Mouse (Mus musculus): ENCODE measurements around the gene Fam193b. TPM values are rescaled to one million over a fixed set of nuclear protein-coding genes. Genes with fewer than 3 reads are reported as not detected.
"Not testable (repeated sequence)": the region's sequence is repeated elsewhere in the genome, so short reads cannot be mapped to it uniquely, and the experiment has no call there.

Fam193b gene
- polyA plus RNA-seq, 1 experiment from 2014 or later: 70.7 TPM

DNA sequence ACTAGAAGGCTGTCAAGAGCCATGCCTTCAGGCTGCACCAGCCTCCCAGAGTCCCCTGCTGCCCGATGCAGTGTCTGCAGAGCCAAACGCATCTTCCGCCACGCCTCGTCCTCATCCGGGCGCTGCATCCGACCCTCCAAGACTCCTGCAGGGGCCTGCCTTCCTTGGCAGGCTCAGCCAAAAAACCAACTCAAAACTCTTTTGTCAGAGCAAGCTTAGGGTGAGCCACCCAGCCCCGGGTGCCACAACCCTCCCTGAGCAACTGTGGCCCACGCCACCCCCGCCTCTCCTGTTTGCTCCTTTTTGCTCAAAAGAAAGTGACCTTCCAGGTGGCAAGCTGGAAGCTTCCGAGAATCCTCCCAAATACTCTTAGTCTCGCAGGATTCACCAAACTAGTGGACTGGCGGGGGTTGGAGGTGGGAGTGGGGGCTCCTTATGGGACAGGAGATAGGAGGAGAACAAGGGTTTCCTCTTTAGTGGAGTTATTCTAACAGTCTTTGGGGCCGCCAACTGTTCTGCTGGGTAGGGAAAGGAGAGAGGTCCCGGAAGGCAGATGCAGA is 1.1 kb downstream of the Fam193b start:
- peaks cover 23% of the 10 kb centered on the region for H3K4me1 ChIP-seq
- H3K27me3 ChIP-seq (replicated peaks): no peaks in the 10 kb centered on the region
- no peaks in the 10 kb centered on the region for H3K9me3 ChIP-seq
- no peak for ATAC-seq (ENCODE audit: low FRiP score, low read depth)
- 4% methylated on average over 16 of the region's 16 CpGs for WGBS
- peak overlapping the region; percentile 94 for H3K4me2 ChIP-seq (replicated peaks)
- H3K27ac ChIP-seq: 0 out of 2 replicates have a peak overlapping the region, but pooled peaks have one; percentile 70
- H3K9ac ChIP-seq: peak overlapping the region; percentile 98
- H3K4me3 ChIP-seq: peak overlapping the region; percentile 92
- H3K36me3 ChIP-seq: peaks cover 19% of the 10 kb centered on the region

DNA sequence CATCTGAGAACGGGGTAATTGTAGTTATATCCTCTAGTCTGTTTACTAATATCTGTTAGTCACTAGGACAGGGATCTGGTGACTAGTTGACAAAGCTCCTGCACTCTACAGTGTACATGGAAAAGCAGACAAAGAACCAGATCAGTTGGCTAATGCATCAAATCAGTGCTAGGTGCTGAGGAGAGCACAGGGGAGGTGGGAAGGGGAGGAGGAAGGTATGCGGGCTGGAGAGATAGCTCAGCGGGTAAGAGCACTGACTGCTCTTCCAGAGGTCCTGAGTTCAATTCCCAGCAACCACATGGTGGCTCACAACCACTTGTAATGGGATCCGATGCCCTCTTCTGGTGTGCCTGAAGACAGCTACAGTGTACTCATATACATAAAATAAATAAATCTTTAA is 2.4 kb downstream of the Fam193b start:
- not testable (repeated sequence) for ATAC-seq (ENCODE audit: low FRiP score, low read depth); H3K9me3 ChIP-seq
- H3K36me3 ChIP-seq: peaks cover 19% of the 10 kb centered on the region

DNA sequence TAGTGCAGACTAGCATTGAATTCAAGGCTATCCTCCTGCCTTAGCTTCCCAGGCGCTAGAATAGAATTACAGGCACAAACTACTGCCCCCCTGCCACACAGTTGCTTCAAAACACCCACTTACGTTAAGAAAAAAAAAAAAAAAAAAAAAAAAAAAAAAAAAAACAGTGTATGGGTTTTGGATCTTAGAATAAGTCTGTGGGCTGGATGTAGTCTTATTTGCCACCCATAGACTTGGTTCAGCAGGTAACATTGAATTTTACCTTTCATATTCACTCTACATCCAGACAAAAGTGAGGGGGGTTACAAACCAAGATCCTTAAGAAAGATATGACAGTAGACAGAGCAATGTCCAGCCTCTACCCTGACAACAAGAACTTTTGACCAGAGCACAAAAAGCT is 3.0 kb downstream of the Fam193b start:
- Histone ChIP-seq H3K27me3 (replicated peaks) (no peaks in the 10 kb centered on the region), H3K36me3 (peaks cover 19% of the 10 kb centered on the region), H3K9ac (no peak overlapping the region), H3K9me3 (no peaks in the 10 kb centered on the region), H3K4me3 (no peak overlapping the region), H3K4me2 (replicated peaks) (no peak overlapping the region), H3K4me1 (peaks cover 23% of the 10 kb centered on the region), H3K27ac (no peak overlapping the region)
- ATAC-seq (ENCODE audit: low FRiP score, low read depth): no peak
- 93% methylated on average over 2 of the region's 2 CpGs for WGBS

More for the DNA sequence above, 2.4 kb downstream of the Fam193b start:
- not testable (repeated sequence) for H3K4me2 ChIP-seq (replicated peaks); H3K4me3 ChIP-seq; H3K27ac ChIP-seq; H3K27me3 ChIP-seq (replicated peaks); H3K9ac ChIP-seq
- peaks cover 23% of the 10 kb centered on the region for H3K4me1 ChIP-seq
- 88% methylated on average over 4 of the region's 4 CpGs for WGBS

DNA sequence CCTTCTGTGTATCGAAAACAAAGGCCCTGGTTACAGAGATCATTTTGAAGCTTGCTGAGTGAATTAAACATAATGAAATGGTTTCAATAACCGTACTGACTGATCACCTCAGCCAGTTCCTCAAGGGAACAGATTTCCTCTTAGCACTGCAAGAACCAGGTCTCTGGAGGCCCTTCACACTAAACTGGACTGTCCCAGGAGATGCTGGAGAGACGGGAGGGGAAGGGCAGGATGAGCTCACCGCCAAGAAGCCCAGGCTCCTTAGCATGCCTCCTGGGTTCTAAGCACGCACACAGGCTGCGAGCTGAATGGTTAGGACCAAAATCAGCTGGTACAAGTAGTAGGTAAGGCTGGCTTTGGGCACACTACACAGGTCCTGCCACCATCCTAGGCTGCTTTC is 3.9 kb downstream of the Fam193b start:
- H3K4me1 ChIP-seq: peaks cover 19% of the 10 kb centered on the region
- no peak overlapping the region for H3K27ac ChIP-seq
- no peak overlapping the region for H3K9ac ChIP-seq
- peaks cover 19% of the 10 kb centered on the region for H3K36me3 ChIP-seq
- H3K4me3 ChIP-seq: no peak overlapping the region
- no peaks in the 10 kb centered on the region for H3K9me3 ChIP-seq
- H3K4me2 ChIP-seq (replicated peaks): no peak overlapping the region
- no peak for ATAC-seq (ENCODE audit: low FRiP score, low read depth)
- no peaks in the 10 kb centered on the region for H3K27me3 ChIP-seq (replicated peaks)
- WGBS: 87% methylated on average over 6 of the region's 6 CpGs

DNA sequence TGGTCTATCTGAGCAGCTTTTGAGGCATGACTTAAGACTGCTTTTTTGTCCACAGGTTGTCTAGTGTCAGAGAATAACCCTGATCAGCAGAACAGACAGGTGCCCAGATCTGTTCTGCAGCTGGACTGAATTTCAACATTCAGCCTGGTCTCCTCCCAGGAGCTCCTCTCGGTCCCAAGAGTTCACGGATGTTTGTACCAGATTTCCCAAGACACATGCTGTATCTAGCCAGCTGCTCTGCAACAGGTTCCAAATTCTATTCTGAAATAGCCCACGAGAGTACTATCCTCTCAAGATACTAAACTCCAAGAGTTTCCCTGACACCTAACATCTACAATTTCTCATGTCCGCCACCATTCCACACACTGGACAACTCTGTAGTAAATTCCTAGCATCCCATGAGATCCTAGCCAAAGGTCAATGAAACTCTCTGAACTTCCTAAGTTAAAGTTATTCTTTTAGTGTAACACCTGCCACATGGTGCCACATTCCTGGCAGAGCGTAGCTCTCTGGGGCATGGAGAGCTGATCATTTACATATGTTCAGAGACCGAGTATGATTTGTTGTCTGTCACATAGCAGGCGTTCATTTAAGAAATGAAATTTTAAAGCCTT is 7.5 kb downstream of the Fam193b start:
- no peak overlapping the region for H3K27ac ChIP-seq
- 78% methylated on average over 7 of the region's 7 CpGs for WGBS
- H3K4me3 ChIP-seq: no peak overlapping the region
- H3K9me3 ChIP-seq: no peaks in the 10 kb centered on the region
- peaks cover 19% of the 10 kb centered on the region for H3K36me3 ChIP-seq
- H3K4me1 ChIP-seq: peaks cover 6% of the 10 kb centered on the region; the same call in 1 of the 2 replicates
- H3K27me3 ChIP-seq (replicated peaks): no peaks in the 10 kb centered on the region
- ATAC-seq (ENCODE audit: low FRiP score, low read depth): no peak
- no peak overlapping the region for H3K9ac ChIP-seq
- H3K4me2 ChIP-seq (replicated peaks): no peak overlapping the region

DNA sequence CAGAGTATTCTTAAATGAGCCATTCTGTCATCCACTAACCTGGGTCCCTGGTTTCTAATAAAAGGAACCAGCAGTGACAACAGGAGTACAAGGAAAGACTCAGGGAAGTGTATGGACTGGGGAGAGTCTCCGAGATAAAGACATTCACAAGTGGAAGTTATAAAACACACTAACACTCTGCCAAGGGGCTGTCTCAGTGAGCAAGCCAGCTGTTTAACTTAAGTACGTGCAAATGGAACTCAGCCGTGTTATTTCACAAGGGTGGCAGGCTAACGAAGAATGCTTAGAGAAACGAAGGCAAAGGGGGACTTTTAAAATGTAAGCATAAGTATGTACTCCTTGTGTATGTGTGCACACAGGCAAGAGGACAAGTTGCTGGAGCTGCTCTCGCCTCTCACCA is 13.4 kb downstream of the Fam193b start:
- Histone ChIP-seq H3K9ac (no peak overlapping the region), H3K4me1 (no peaks in the 10 kb centered on the region), H3K27me3 (replicated peaks) (no peaks in the 10 kb centered on the region), H3K4me2 (replicated peaks) (no peak overlapping the region), H3K9me3 (no peaks in the 10 kb centered on the region), H3K27ac (no peak overlapping the region), H3K4me3 (no peak overlapping the region), H3K36me3 (peaks cover 41% of the 10 kb centered on the region)
- WGBS: 89% methylated on average over 6 of the region's 6 CpGs
- ATAC-seq (ENCODE audit: low FRiP score, low read depth): no peak

DNA sequence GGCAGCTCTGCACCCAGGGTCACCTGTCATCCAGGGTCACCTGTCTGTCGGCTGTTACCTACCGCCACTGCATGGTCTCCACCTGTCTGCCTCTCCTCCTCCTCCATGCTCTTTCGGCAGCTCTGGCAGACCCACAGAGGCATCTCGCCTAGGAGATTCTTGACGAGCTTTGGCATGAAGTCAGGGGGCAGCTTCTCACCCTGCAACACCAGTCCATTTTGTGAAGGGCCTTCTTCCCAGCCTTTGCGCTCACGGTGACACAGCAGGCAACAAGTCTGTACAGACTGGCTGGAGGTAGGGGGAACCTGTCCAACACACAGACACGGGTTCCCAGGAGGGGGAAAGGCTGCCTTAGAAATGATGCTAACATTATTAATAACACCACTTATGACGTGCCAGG is 15.0 kb downstream of the Fam193b start:
- no peak overlapping the region for H3K9ac ChIP-seq
- H3K4me3 ChIP-seq: no peak overlapping the region
- no peaks in the 10 kb centered on the region for H3K9me3 ChIP-seq
- ATAC-seq (ENCODE audit: low FRiP score, low read depth): no peak
- peaks cover 54% of the 10 kb centered on the region for H3K36me3 ChIP-seq
- no peaks in the 10 kb centered on the region for H3K27me3 ChIP-seq (replicated peaks)
- no peak overlapping the region for H3K4me2 ChIP-seq (replicated peaks)
- no peak overlapping the region for H3K27ac ChIP-seq
- no peaks in the 10 kb centered on the region for H3K4me1 ChIP-seq
- WGBS: 93% methylated on average over 9 of the region's 9 CpGs

DNA sequence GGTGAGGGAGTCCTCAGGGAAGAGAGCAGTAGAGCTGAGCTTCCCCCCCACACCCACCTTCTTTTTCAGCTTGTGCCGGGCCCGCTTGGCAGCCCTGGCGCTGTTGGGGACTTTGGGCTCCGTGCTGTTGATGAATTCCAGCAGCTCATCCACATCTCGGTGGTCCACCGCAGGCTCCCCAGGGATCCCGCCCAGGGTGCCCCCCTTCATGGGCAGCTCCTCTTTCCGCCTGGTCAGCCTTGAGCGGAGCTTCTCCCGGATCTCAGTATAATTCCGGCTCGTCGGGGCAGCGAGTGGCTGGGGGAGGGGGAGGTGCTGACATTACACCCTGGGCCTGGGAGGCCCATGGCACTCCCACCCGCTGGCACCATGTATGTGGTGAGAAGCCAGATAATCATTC is 21.9 kb downstream of the Fam193b start:
- Histone ChIP-seq H3K27me3 (replicated peaks) (no peaks in the 10 kb centered on the region), H3K27ac (no peak overlapping the region), H3K9ac (no peak overlapping the region), H3K4me3 (no peak overlapping the region), H3K36me3 (peaks cover 94% of the 10 kb centered on the region), H3K4me1 (no peaks in the 10 kb centered on the region), H3K4me2 (replicated peaks) (no peak overlapping the region), H3K9me3 (no peaks in the 10 kb centered on the region)
- 91% methylated on average over 15 of the region's 15 CpGs for WGBS
- ATAC-seq (ENCODE audit: low FRiP score, low read depth): no peak

DNA sequence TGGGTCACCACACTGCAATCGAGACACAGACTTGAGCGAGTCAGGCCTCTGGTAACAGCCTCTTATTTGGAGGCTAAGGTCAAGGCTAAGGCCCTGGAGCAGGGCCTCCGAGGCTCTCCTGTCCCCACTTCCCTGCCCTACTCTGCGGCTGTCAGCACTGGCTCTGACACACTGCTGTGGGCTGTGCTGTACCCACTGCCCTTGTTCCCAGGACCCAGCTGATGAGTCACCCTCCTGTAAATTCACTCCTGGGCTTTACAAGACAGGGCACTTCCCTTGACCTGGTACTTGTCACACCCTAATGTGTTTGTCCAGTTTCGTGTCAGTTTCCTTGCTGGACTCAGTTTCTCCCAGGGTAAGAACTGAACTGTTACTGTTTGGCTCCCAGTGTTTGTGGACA is 22.5 kb downstream of the Fam193b start:
- H3K9me3 ChIP-seq: no peaks in the 10 kb centered on the region
- no peaks in the 10 kb centered on the region for H3K4me1 ChIP-seq
- H3K4me3 ChIP-seq: no peak overlapping the region
- peaks cover 94% of the 10 kb centered on the region for H3K36me3 ChIP-seq
- 92% methylated on average over 5 of the region's 5 CpGs for WGBS
- no peak overlapping the region for H3K9ac ChIP-seq
- no peak overlapping the region for H3K27ac ChIP-seq
- no peaks in the 10 kb centered on the region for H3K27me3 ChIP-seq (replicated peaks)
- no peak overlapping the region for H3K4me2 ChIP-seq (replicated peaks)
- no peak for ATAC-seq (ENCODE audit: low FRiP score, low read depth)

DNA sequence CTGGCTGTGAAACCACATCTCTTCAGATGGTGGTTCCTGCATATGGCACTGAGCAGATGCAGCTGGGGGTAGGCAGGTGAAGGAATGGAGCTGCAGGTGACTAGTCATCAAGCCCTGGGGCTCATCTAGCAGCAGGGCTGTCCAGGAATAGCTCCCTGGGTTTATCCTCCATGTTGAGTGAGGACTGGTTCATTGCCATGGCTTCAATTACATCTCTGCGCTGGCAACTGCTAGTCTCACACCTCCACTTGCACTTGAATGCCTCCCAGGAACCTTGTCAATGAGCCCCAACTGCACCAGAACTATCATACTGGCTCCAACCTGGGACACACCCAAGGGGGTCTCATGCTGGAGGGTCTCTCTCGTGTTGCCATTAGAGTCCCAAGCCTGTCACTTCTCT is 23.0 kb downstream of the Fam193b start:
- Histone ChIP-seq H3K27me3 (replicated peaks) (no peaks in the 10 kb centered on the region), H3K4me1 (no peaks in the 10 kb centered on the region), H3K9me3 (no peaks in the 10 kb centered on the region), H3K9ac (no peak overlapping the region), H3K4me2 (replicated peaks) (no peak overlapping the region), H3K27ac (no peak overlapping the region), H3K4me3 (no peak overlapping the region), H3K36me3 (peaks cover 94% of the 10 kb centered on the region)
- no peak for ATAC-seq (ENCODE audit: low FRiP score, low read depth)
- 95% methylated on average over 2 of the region's 2 CpGs for WGBS

DNA sequence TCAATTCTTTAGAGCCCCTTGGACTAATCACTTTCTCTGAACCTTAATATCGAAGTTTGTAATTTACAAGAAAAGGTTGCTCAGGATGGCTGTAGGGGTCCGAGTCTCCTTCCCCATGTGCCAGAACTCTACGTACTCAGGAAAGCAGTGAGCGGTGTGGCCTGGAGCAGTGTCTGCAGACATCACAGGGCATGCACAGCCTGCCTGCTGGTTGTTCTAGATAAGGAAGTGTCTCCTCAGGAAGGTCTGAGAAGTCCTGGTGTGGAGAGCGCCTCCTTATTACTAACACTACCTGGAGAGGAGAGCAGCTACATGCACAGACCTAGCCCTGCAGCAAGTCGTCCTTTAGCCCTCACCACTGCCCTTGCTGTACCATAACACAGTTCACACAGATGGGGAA is 26.1 kb downstream of the Fam193b start:
- ATAC-seq (ENCODE audit: low FRiP score, low read depth): no peak
- Histone ChIP-seq H3K4me3 (no peak overlapping the region), H3K27ac (no peak overlapping the region), H3K36me3 (peaks cover 99% of the 10 kb centered on the region), H3K27me3 (replicated peaks) (no peaks in the 10 kb centered on the region), H3K9me3 (no peaks in the 10 kb centered on the region), H3K9ac (no peak overlapping the region), H3K4me2 (replicated peaks) (no peak overlapping the region), H3K4me1 (no peaks in the 10 kb centered on the region)
- WGBS: 90% methylated on average over 6 of the region's 6 CpGs

DNA sequence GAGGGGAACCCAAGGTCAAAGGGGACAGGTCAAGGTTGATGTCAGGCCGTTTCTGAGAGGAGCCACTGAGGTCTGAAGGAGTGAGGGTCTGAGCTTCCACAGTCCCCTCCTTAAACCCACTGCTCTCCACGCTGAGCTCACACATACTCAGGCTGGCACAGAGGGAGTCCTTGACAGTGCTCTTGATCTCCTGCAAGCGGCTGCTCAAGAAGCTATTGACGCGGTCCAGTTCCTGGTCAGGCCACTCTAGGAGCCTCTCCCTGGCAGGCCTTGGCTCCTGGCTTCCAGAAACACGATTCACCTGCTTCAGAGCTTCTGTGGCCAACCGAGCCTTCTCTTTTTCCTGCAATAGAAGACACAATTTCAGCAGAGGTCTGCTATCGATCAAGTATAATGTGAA is 27.5 kb downstream of the Fam193b start:
- Histone ChIP-seq H3K27ac (no peak overlapping the region), H3K4me3 (no peak overlapping the region), H3K27me3 (replicated peaks) (no peaks in the 10 kb centered on the region), H3K9me3 (no peaks in the 10 kb centered on the region), H3K4me2 (replicated peaks) (no peak overlapping the region), H3K36me3 (peaks cover 99% of the 10 kb centered on the region), H3K4me1 (no peaks in the 10 kb centered on the region), H3K9ac (no peak overlapping the region)
- ATAC-seq (ENCODE audit: low FRiP score, low read depth): no peak
- 95% methylated on average over 8 of the region's 8 CpGs for WGBS

DNA sequence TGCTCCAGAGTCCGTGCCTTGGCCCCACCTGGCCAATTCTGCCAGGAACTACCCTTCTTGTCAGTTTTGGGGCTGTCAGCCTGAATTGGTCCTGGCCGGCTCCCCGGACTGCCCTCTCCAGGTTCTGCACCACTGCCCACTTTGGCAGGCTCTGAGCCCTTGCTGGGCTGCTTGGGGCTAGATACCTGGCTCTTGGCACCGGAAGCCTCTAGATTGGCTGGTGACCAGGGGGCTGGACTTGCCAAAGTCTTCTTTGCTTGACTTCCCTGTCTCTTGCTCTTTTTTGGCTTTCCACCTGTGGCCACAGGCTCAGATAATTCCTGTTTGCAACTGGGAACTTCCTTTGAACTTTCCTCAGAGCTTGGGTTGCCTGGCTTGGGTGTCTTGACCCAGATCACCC is 28.0 kb downstream of the Fam193b start:
- ATAC-seq (ENCODE audit: low FRiP score, low read depth): no peak
- Histone ChIP-seq H3K9ac (no peak overlapping the region), H3K4me3 (no peak overlapping the region), H3K27ac (no peak overlapping the region), H3K36me3 (peaks cover 96% of the 10 kb centered on the region), H3K27me3 (replicated peaks) (no peaks in the 10 kb centered on the region), H3K9me3 (no peaks in the 10 kb centered on the region), H3K4me1 (no peaks in the 10 kb centered on the region), H3K4me2 (replicated peaks) (no peak overlapping the region)
- 94% methylated on average over 4 of the region's 4 CpGs for WGBS

Measured in neural tube, embryonic 12.5 days (tissue).